Mouse (Mus musculus) effector memory CD4-positive, alpha-beta T cell, adult 7 months (primary cell): ENCODE results near the gene Acp7. TPM values are rescaled to one million over a fixed set of nuclear protein-coding genes. Genes with fewer than 3 reads are reported as not detected.

Experiments
- polyA plus RNA-seq: library from polyadenylated mRNA; unstranded; fragments of 100-300 nt; shearing (Covaris generic); gene quantifications from one replicate; pipeline ENCODE4 v1.2.1, GENCODE M21; 2017

Gene Acp7
- polyA plus RNA-seq = not detected

GRCm38 (mm10) chr7:28631073-28631472, at the start of gene Acp7:
TSS of gene Acp7 (minus strand) at chr7:28631332.

GRCm38 (mm10) chr7:28597642-28598446, 33.3 kb downstream of the Acp7 start, which contains the start of the genes Samd4b and Pak4:
TSS of gene Samd4b (minus strand) at chr7:28598144.
TSS of gene Pak4 (minus strand) at chr7:28598185.

Other genes starting within 250 kb of the Acp7 start
- gene Med29, start 238.6 kb downstream of the Acp7 start, polyA plus RNA-seq = 20.2 TPM
- gene Paf1, start 238.4 kb downstream of the Acp7 start, polyA plus RNA-seq = 160 TPM
- 550 TPM for gene Gmfg, start 193.9 kb downstream of the Acp7 start, polyA plus RNA-seq
- 0.88 TPM for gene Lrfn1, start 179.4 kb downstream of the Acp7 start, polyA plus RNA-seq
- gene Ifnl2, start 120.9 kb downstream of the Acp7 start, polyA plus RNA-seq = not detected
- not detected for gene Ifnl3, start 108.5 kb downstream of the Acp7 start, polyA plus RNA-seq
- not detected for gene Sycn, start 90.4 kb downstream of the Acp7 start, polyA plus RNA-seq
- gene Nccrp1, start 84.1 kb downstream of the Acp7 start, polyA plus RNA-seq = 4.0 TPM
- 72.4 TPM for gene Samd4b, start 33.2 kb downstream of the Acp7 start, polyA plus RNA-seq
- 9.0 TPM for gene Pak4, start 33.1 kb downstream of the Acp7 start, polyA plus RNA-seq
- gene Fbxo27, start 61.5 kb upstream of the Acp7 start, polyA plus RNA-seq = 1.7 TPM
- 8.7 TPM for gene Fbxo17, start 85.5 kb upstream of the Acp7 start, polyA plus RNA-seq
- gene Mrps12, start 110.5 kb upstream of the Acp7 start, polyA plus RNA-seq = 47.4 TPM
- gene Sars2, start 110.7 kb upstream of the Acp7 start, polyA plus RNA-seq = 19.0 TPM
- not detected for gene Ccer2, start 124.8 kb upstream of the Acp7 start, polyA plus RNA-seq
- 78.1 TPM for gene Sirt2, start 135.4 kb upstream of the Acp7 start, polyA plus RNA-seq
- 304 TPM for gene Nfkbib, start 136.2 kb upstream of the Acp7 start, polyA plus RNA-seq
- gene Rinl, start 157.6 kb upstream of the Acp7 start, polyA plus RNA-seq = 310 TPM
- gene Hnrnpl, start 177.2 kb upstream of the Acp7 start, polyA plus RNA-seq = 269 TPM
- 157 TPM for gene Ech1, start 193.9 kb upstream of the Acp7 start, polyA plus RNA-seq
- 22.2 TPM for gene Lgals4, start 202.5 kb upstream of the Acp7 start, polyA plus RNA-seq
- 2.3 TPM for gene Lgals7, start 232.5 kb upstream of the Acp7 start, polyA plus RNA-seq